Mouse (Mus musculus) embryonic fibroblast, embryonic 13.5 days (primary cell): ENCODE data around the gene Ppp4r1.

Experiments used
- CTCF ChIP-seq: IDR thresholded peaks from 2 replicates; pipeline ENCODE4 v1.5.1; 2011; ENCODE audit warnings: mild to moderate bottlenecking, control low read depth, low read length, moderate library complexity, borderline replicate concordance; ENCODE audit not compliant: insufficient read depth
- POLR2A ChIP-seq: IDR thresholded peaks from 2 replicates; pipeline ENCODE4 v1.6.1; 2011; ENCODE audit warnings: low read depth, mild to moderate bottlenecking, control low read depth, low read length, moderate library complexity

DNA sequence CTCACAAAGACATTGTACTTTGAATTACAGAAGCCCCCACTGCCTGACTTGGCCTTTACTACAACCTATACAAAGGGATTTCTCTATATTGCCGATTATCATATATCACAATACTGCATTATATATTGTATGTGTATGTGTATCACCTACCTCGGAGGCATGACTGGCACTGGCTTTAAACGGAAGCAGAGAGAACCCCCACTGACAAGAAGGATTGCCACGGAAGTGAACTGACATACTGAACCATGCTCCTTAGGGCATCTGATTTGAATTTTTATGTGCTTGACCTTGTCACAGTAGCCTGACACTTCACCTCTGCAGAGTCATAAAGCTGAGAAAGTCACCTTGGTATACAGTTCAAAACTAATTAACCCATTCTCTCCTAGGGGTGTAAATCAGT, 39.4 kb upstream of the Ppp4r1 start:
- no peak for TF ChIP-seq POLR2A
- TF ChIP-seq CTCF, result no peak
